Mouse (Mus musculus) spleen, adult 2 months (tissue): ENCODE data around the gene Vamp1. TPM values are rescaled to one million over a fixed set of nuclear protein-coding genes. Genes with fewer than 3 reads are reported as not detected.

Experiments used
- DNase-seq, 2 experiments: peaks; one replicate each; pipeline versions ENCODE4 v3.0.0 to v3.0.0-alpha.2; 2012 to 2021; ENCODE audit warnings: low spot score in 2 of 2, low read depth in 1 of 2
- H3K27ac ChIP-seq: fragments of 200-500 bp; 2 replicates; pipeline ENCODE4 v1.5.1; 2012; ENCODE audit warnings: low read length, inconsistent platforms; ENCODE audit not compliant: insufficient read depth
- H3K27me3 ChIP-seq: fragments of 200-500 bp; 2 replicates; pipeline ENCODE4 v1.6.1; 2012; ENCODE audit warnings: mild to moderate bottlenecking, moderate library complexity, low read length, inconsistent platforms; ENCODE audit not compliant: control insufficient read depth, insufficient read depth
- H3K36me3 ChIP-seq: fragments of 200-500 bp; 2 replicates; pipeline ENCODE4 v1.6.1; 2012; ENCODE audit warnings: mild to moderate bottlenecking, low read length, inconsistent platforms; ENCODE audit not compliant: control insufficient read depth, insufficient read depth
- H3K4me1 ChIP-seq: fragments of 200-500 bp; 2 replicates; pipeline ENCODE4 v1.6.1; 2011; ENCODE audit warnings: inconsistent platforms; ENCODE audit not compliant: control insufficient read depth, insufficient read depth, insufficient read length
- H3K4me3 ChIP-seq: fragments of 200-500 bp; 2 replicates; pipeline ENCODE4 v1.5.1; 2011; ENCODE audit warnings: mild to moderate bottlenecking, inconsistent platforms; ENCODE audit not compliant: insufficient read depth, insufficient read length; ENCODE audit errors: extremely low read depth
- CTCF ChIP-seq: fragments of 200-500 bp; IDR thresholded peaks from 2 replicates; pipeline ENCODE4 v1.5.1; 2011; ENCODE audit warnings: mild to moderate bottlenecking, inconsistent platforms; ENCODE audit not compliant: insufficient read depth, insufficient read length, insufficient replicate concordance; ENCODE audit errors: extremely low read depth
- POLR2A ChIP-seq: fragments of 200-500 bp; IDR thresholded peaks from 2 replicates; pipeline ENCODE4 v1.6.1; 2011; ENCODE audit warnings: low read depth, low read length, inconsistent platforms
- WGBS: fragments of 180-500 bp; shearing (Covaris S2); methylation state at CpG from one replicate; pipeline ENCODE4 v1.1.7; 2018; 5-methylcytosine and 5-hydroxymethylcytosine counted together
- polyA plus RNA-seq: library from polyadenylated mRNA; depleted of rRNA; stranded (reverse); fragments of >200 nt; gene quantifications from 2 replicates; pipeline ENCODE4 v1.2.3, GENCODE M21; 2012

Gene Vamp1
- polyA plus RNA-seq, 1 experiment: 41.7 TPM

GRCm38 (mm10) chr6:125221115-125221745 is 5.9 kb downstream of the Vamp1 start:
- Histone ChIP-seq H3K4me1 (peaks cover 27% of the 10 kb centered on the region), H3K36me3 (peaks cover 40% of the 10 kb centered on the region), H3K27ac (peak overlapping the region; percentile 91), H3K27me3 (no peaks in the 10 kb centered on the region), H3K4me3 (no peak overlapping the region)
- 93% methylated on average over 20 of the region's 20 CpGs for WGBS
- no peak for TF ChIP-seq POLR2A
- no peak for TF ChIP-seq CTCF
- no peak for DNase-seq

GRCm38 (mm10) chr6:125222146-125222545 is 6.8 kb downstream of the Vamp1 start:
- Histone ChIP-seq H3K4me1 (peaks cover 23% of the 10 kb centered on the region), H3K36me3 (peaks cover 46% of the 10 kb centered on the region), H3K4me3 (no peak overlapping the region), H3K27me3 (no peaks in the 10 kb centered on the region), H3K27ac (peak overlapping the region; percentile 91)
- TF ChIP-seq CTCF (no peak), POLR2A (no peak)
- peak; percentile 85 to 88 for DNase-seq
- WGBS: 16% methylated on average over 2 of the region's 2 CpGs

GRCm38 (mm10) chr6:125222577-125222976 is 7.2 kb downstream of the Vamp1 start:
- Histone ChIP-seq H3K4me3 (no peak overlapping the region; the same call in 1 of the 2 replicates), H3K4me1 (peaks cover 23% of the 10 kb centered on the region), H3K27me3 (no peaks in the 10 kb centered on the region), H3K27ac (peak overlapping the region; percentile 88), H3K36me3 (peaks cover 48% of the 10 kb centered on the region)
- TF ChIP-seq POLR2A (no peak), CTCF (no peak)
- no peak for DNase-seq
- WGBS: 26% methylated on average over 3 of the region's 3 CpGs

GRCm38 (mm10) chr6:125225518-125226115 is 10.3 kb downstream of the Vamp1 start:
- TF ChIP-seq CTCF (peak; percentile 50; the same call in 1 of the 2 replicates), POLR2A (no peak)
- Histone ChIP-seq H3K27ac (no peak overlapping the region), H3K4me1 (peaks cover 26% of the 10 kb centered on the region), H3K36me3 (peaks cover 48% of the 10 kb centered on the region), H3K27me3 (no peaks in the 10 kb centered on the region), H3K4me3 (no peak overlapping the region)
- WGBS: 86% methylated on average over 5 of the region's 5 CpGs
- no peak for DNase-seq

- peaks cover 9% of the 10 kb centered on the region; the same call in 1 of the 2 replicates for H3K4me1 ChIP-seq
- H3K27me3 ChIP-seq: no peaks in the 10 kb centered on the region
- H3K36me3 ChIP-seq: peaks cover 24% of the 10 kb centered on the region
- peak overlapping the region; percentile 98 for H3K27ac ChIP-seq
- 61% methylated on average over 9 of the region's 9 CpGs for WGBS
- peak overlapping the region; percentile 25; the same call in 1 of the 2 replicates for H3K4me3 ChIP-seq
- TF ChIP-seq CTCF: no peak
- no peak for TF ChIP-seq POLR2A
- no peak for DNase-seq
Measured at GRCm38 (mm10) chr6:125230571-125230970, 15.2 kb downstream of the Vamp1 start.

- under 1% methylated on average over 16 of the region's 16 CpGs for WGBS
- no peak; the same call in none of the 2 replicates for TF ChIP-seq POLR2A
- no peak for TF ChIP-seq CTCF
- peak; percentile 51 to 66 for DNase-seq
- H3K27me3 ChIP-seq: no peaks in the 10 kb centered on the region
- H3K4me3 ChIP-seq: peak within 1 kb of the TSS; percentile 88
- H3K36me3 ChIP-seq: peaks cover 22% of the 10 kb centered on the region
- H3K27ac ChIP-seq: peak within 1 kb of the TSS; percentile 98
- H3K4me1 ChIP-seq: peaks cover 9% of the 10 kb centered on the region; the same call in 1 of the 2 replicates
Measured at GRCm38 (mm10) chr6:125231117-125232044, 16.0 kb downstream of the Vamp1 start, which contains the start of gene Tapbpl. Tapbpl (minus strand) TSS chr6:125231860.
